Mouse (Mus musculus) layer of hippocampus, adult 2 months (tissue): ENCODE results near the gene Tmem132b. TPM values are rescaled to one million over a fixed set of nuclear protein-coding genes. Genes with fewer than 3 reads are reported as not detected.

Experiments
- DNase-seq, 2 experiments: peaks; one replicate each; pipeline ENCODE4 v3.0.0; 2022; ENCODE audit warnings: low spot score in 2 of 2
- H3K27ac ChIP-seq: fragments of 200-600 bp; 2 replicates; pipeline ENCODE4 v1.8.1; 2022
- H3K4me3 ChIP-seq: fragments of 200-600 bp; 2 replicates; pipeline ENCODE4 v1.8.1; 2022; ENCODE audit warnings: mild to moderate bottlenecking
- CTCF ChIP-seq: fragments of 200-600 bp; conservative IDR thresholded peaks from 2 replicates; pipeline ENCODE4 v1.8.1; 2022; ENCODE audit warnings: antibody characterized with exemption, mild to moderate bottlenecking, moderate library complexity
- total RNA-seq, 2 experiments: library from RNA; stranded (reverse); gene quantifications; 2 replicates each; pipeline ENCODE4 v1.2.3; 2021

Gene Tmem132b
- total RNA-seq, 2 experiments from 2014 or later: 117 to 127 TPM

DNA sequence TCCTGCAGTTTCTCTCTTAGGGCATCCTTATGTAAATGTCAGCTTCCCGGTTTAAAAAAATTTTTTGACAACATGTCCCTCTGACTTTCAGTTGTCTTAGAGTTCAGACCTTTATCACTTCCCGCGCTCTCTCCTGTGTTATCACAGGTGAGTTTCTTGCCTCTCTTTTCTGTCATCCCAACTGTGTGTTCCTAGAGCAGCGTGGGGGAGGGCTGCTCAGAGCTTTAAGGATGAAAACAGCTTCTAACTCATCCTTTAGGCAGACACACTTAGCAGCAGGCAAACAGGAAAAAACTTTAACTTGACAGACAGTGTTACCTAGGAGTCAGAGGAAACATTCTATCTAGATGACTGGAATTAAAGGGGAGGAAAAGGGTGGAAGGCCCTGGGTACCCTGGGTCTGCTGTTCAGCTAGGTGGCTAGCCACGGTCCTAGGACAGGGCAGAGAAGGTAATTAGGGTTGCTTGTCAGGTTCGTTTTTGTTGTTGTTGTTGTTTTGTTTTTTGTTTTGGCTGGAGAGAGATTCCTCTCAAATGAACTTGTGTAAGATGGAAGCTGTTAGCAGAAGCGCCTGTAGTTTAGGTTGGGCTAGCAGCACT, 144.6 kb downstream of the Tmem132b start:
- no peak for DNase-seq
- H3K27ac ChIP-seq: peak overlapping the region; percentile 78
- peak overlapping the region; percentile 40 for H3K4me3 ChIP-seq
- TF ChIP-seq CTCF: no peak

DNA sequence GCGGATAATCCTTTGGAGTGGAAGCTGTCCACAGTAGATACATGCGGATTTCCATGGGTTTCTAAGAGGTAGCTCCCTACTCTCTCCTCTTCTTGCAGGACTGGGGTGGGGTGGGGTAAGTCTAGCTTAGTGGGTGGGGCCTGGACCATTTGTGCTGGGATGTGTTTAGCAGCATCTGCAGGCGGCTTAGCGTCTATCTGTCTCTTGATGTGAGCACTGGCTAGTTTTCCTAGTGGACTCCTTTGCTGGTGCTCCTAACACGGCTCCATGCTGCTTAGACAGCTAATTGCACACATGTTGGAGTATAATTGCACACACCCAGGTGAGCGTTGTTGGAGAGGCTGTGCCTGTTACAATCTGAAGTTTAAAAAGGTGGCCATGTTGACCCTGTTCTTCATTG, 149.3 kb downstream of the Tmem132b start:
- DNase-seq: no peak
- H3K27ac ChIP-seq: no peak overlapping the region; the same call in 1 of the 2 replicates
- H3K4me3 ChIP-seq: no peak overlapping the region
- no peak for TF ChIP-seq CTCF

DNA sequence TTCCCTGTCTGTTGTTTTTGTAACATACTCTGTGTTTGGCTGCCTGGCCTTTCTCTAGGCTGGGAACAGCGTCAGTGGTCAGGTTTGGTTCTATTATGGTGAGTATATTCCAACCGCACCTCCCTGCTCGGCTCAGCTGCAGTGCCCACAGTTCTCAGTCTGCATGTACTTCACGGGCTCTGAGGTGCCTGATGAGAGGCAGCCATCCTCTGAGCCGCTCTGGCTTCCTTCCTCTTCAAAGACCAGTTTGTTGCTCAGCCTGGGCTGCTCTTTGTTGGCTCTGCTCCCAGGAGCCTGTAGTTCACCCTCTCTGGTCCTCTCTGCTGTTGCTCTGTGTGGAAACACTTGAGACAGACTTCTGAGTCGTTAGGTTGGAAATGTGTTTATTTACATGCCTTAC, 151.9 kb downstream of the Tmem132b start:
- no peak for TF ChIP-seq CTCF
- peak overlapping the region; percentile 64; the same call in 1 of the 2 replicates for H3K27ac ChIP-seq
- no peak for DNase-seq
- H3K4me3 ChIP-seq: no peak overlapping the region

DNA sequence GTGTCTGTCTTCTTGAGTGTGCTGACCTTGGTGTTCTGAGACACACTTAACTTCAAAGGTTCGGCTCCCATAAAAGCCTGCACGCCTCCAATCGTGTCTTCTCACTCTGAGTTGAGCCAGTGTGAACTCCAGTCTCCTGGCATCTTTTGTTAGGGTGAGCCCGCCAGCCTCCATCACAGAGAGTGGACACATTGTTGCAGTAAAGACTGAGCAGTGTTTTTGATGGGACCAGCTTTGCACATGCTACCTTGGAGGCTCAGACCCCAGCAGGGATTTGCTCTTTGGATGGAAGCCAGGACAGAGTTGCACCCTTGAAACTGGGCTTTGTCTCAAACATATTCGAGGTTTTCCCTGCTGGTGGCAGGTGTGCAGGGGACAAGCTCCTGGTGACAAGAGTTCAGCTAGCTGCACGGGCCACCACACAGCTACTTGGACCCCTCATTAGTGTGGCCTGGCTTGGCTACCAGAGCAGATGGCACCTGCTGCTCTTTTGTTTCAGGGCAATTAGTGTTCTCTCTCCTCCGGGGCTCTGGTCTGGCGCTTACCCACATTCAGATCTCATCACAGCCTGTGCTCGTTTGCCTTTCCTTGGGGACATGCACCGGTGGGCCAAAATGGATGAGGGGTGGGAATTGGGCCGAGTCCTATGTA, 154.2 kb downstream of the Tmem132b start:
- H3K27ac ChIP-seq: peak overlapping the region; percentile 61
- no peak for TF ChIP-seq CTCF
- no peak overlapping the region for H3K4me3 ChIP-seq
- no peak for DNase-seq

DNA sequence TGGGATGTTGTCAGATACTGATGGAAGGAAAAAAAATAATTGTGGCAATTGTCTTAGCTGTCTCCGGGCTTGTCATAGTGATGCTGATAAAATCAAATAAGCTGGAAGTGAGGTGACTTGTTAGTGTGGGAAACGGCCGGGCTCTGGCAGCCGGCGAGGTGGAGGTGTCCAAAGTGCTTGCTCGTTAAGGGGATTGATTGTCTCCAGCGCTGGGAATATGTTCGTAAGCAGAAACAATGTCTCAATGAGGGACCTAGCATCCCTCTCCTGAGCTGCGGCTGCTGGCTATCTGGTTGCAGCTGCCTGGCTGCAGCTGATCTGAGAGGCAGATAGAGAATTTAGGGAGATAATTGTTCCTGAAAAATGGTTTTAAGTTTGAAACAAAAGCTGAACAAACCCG, 161.0 kb downstream of the Tmem132b start:
- no peak for TF ChIP-seq CTCF
- Histone ChIP-seq H3K4me3 (no peak overlapping the region), H3K27ac (peak overlapping the region; percentile 40; the same call in 1 of the 2 replicates)
- DNase-seq: no peak

DNA sequence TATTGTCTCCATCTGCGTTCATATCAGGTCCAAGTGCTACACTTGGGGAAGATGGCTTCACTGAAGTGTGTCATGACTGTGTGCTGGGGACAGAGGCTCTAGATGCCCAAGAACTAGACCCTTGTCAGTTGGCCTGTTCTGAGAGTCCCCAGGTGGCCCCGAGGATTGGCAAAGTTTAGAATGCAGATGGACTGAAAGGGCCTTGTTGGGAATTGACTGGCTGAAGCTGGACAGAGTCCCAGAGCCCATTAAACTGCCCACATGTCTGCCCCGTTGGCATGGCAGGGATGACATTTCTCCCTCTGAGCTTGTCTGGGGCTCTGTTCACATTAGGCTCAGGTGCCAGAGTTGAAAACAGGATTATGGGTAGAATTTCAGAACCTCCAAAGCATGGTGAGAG, 167.8 kb downstream of the Tmem132b start:
- DNase-seq: peak; percentile 23 to 53
- peak overlapping the region; percentile 70 for H3K27ac ChIP-seq
- no peak overlapping the region for H3K4me3 ChIP-seq
- TF ChIP-seq CTCF: no peak

DNA sequence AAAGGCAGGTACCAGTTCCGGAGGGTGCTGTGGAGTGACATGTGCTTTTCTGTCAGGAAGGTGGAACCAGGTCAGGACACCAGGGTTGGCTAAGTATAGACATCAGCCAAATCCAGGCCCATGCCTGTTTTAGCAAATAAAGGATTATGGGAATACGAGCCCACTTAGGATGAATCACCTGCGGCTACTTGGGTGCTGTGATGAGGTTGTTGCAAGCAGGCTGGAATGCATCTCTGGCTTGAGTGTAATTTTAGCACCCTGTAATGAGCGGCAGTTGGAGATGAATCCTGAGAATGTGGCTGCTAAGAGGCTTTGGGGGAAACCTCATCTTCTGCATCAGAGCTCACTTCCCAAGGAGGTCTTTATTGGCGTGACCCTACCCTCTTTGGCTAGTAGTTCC, 168.7 kb downstream of the Tmem132b start:
- DNase-seq: no peak
- peak overlapping the region; percentile 70 for H3K27ac ChIP-seq
- H3K4me3 ChIP-seq: no peak overlapping the region
- no peak for TF ChIP-seq CTCF

DNA sequence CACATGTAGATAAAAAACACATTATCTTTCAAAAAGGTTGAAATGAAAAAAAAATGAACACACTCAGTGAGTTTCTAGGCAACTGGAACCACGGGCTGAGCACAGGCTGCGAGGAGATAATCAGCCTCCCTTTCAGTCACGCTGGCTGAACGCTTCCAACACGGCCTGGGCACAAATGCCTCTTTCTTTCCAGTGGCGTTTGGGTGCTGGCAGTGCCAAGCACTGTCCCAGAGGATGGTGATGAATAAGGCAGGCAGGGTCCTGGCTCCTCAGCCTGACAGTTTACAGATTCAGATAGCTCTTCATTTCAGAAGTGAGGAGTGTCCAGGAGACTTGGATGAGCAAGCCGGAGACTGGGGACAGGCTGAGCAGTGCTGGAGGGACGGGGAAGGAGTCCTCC, 173.8 kb downstream of the Tmem132b start:
- no peak for TF ChIP-seq CTCF
- peak; percentile 58 to 77 for DNase-seq
- H3K4me3 ChIP-seq: peak overlapping the region; percentile 17; the same call in 1 of the 2 replicates
- peak overlapping the region; percentile 96 for H3K27ac ChIP-seq

DNA sequence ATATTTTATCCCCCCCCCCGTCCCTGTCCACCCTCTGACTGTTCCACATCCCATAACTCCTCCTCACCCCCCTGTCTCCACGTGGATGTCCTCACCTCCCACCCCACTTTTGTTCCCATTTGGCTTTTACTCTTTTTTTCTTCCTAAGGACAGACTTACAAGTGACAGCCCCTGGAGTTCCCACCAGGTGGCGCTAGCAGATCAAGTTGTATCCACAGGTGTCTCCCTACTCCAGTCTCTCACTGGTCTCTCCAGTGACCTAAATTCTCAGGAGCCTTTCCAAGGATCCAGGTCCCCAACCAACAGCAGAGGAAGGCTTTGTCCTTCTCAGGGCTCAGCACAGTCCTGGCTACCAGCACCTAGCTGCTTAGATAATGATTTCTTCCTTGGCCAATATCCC, 177.6 kb downstream of the Tmem132b start:
- H3K4me3 ChIP-seq: no peak overlapping the region
- H3K27ac ChIP-seq: peak overlapping the region; percentile 54; the same call in 1 of the 2 replicates
- peak; percentile 83 for TF ChIP-seq CTCF
- peak; percentile 74 to 86 for DNase-seq

DNA sequence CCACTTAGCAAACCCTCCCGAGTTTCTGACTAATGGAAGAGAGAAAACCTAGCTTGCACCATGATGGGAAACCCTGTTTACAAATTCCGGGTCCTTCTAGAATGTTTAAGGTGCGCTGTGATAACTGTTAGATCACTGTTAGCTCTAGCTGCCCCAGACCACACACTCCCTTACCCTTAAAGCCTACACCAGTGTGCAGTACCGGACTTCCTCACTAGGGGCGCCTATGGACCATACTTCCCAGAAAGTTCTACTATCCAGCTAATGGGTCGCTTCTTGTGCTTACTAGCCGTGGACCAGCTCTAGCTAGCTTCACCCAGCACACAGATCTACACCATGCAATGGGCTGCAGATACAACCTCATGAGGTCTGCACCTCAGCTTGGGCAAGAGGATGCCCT, 195.2 kb downstream of the Tmem132b start:
- TF ChIP-seq CTCF: peak; percentile 58
- H3K4me3 ChIP-seq: no peak overlapping the region
- no peak overlapping the region for H3K27ac ChIP-seq
- DNase-seq: no peak

DNA sequence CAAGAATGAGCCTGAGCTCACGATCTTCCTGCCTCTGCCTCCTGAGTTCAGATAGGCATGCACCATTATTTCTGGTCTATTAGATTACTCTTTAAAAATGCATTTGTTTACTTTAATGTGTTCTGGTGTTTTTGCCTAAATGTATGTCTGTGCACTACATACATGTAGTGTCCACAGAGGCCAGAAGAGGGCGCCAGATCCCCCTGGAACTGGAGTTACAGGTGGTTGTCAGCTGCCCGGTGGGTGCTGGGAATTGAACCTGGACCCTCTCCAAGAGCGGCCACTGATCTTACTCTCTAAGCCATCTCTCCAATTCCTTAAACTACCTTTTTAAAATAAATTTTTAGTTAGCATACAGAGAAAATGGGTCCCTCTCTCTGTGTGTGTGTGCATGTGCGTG, 195.9 kb downstream of the Tmem132b start:
- no peak overlapping the region for H3K4me3 ChIP-seq
- no peak for DNase-seq
- TF ChIP-seq CTCF: peak; percentile 54
- no peak overlapping the region for H3K27ac ChIP-seq

DNA sequence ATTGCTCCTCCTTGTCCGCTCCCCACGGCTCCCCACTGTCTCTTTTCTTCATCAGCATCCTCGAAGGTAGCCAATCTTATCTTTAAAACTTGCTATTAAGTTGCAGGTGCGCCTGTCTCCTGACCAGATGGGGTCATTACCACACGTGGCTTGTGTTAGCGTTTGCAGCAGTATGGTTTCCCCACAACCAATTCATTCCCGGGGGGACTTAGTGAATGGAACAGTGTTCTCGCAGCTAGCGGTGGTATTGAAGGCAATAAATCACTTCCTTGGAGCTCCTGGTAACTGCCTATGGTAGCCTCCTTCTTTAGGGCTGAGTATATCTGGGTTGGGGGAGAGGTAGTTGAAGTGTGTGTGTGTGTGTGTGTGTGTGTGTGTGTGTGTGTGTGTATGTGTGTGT, 196.4 kb downstream of the Tmem132b start:
- TF ChIP-seq CTCF: no peak
- no peak overlapping the region for H3K27ac ChIP-seq
- no peak for DNase-seq
- no peak overlapping the region for H3K4me3 ChIP-seq

DNA sequence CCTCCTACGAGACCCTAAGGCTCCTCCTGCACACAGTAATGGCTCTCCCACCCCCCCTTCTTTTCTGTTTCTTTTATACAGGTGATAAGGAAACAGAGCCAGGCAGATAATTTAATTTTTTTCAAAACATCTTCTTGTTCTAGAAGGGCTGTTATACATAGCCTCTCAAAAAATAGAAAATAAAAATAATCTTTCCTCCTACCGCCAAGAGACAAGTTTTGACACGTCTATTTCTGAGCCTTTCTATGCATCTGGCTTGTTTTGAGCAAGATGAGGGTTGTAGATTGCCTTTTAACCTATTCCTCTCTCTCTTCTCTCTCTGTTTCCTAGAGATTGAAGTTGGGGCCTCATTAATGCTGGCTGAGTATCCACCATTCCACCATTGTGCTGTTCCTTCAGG, 196.9 kb downstream of the Tmem132b start:
- DNase-seq: no peak
- TF ChIP-seq CTCF: no peak
- Histone ChIP-seq H3K4me3 (no peak overlapping the region), H3K27ac (peak overlapping the region; percentile 14; the same call in 1 of the 2 replicates)

DNA sequence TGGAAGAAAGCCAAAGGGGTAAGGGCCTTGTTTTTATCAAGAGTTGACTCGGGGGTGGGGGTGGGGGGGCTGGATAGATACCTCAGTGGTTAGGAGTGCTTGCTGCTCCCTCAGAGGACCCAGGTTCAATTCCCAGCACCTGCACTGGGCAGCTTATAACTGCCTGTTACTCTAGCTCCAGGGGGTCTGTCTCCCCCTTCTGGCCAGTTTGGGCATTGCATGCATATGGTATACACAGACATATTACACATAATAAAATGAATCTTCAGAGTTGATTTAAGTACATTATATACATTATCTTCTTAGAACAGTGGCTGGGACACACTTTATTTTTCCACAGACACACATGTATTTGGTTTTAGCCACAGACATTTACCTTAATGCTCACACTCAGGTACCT, 202.2 kb downstream of the Tmem132b start:
- Histone ChIP-seq H3K27ac (no peak overlapping the region), H3K4me3 (no peak overlapping the region)
- TF ChIP-seq CTCF: peak; percentile 65
- no peak for DNase-seq
